Mouse (Mus musculus): ENCODE results near the gene Cited2. TPM values are rescaled to one million over a fixed set of nuclear protein-coding genes. Genes with fewer than 3 reads are reported as not detected.

The Cited2 gene
- polyA plus RNA-seq, 2 experiments = 12.7 to 18.2 TPM

- Histone ChIP-seq H3K9me3 (ENCODE audit: control insufficient read depth, low read length) (no peaks in the 10 kb centered on the region), H3K4me1 (replicated peaks; ENCODE audit: control insufficient read depth in 2 of 2, insufficient read depth in 2 of 2, low read length in 1 of 2) (no peaks in the 10 kb centered on the region), H3K27ac (no peak overlapping the region), H3K4me3 (ENCODE audit: insufficient read depth in 1 of 2, low read depth in 2 of 2, low read length in 2 of 2) (no peak overlapping the region), H3K4me2 (ENCODE audit: low read depth) (no peak overlapping the region), H3K36me3 (replicated peaks; ENCODE audit: control insufficient read depth, insufficient read depth, low read depth) (no peaks in the 10 kb centered on the region), H3K9ac (replicated peaks) (no peak overlapping the region), H3K27me3 (ENCODE audit: control insufficient read depth, insufficient read depth, low read length) (no peaks in the 10 kb centered on the region)
- TF ChIP-seq EP300 (IDR thresholded peaks at IDR 0.05; ENCODE audit: low read depth) = no peak
- no peak for TF ChIP-seq CTCF (IDR thresholded peaks at IDR 0.05; ENCODE audit: low read depth)
- WGBS (ENCODE audit: insufficient replicate concordance) = 72% methylated on average over 3 of the region's 3 CpGs
- ATAC-seq (ENCODE audit: insufficient read depth) (no peak), DNase-seq (ENCODE audit: low read depth in 3 of 3, low spot score in 3 of 3) (no peak)
Observed at GRCm38 (mm10) chr10:17695801-17696200, 27.2 kb upstream of the Cited2 start.

DNA sequence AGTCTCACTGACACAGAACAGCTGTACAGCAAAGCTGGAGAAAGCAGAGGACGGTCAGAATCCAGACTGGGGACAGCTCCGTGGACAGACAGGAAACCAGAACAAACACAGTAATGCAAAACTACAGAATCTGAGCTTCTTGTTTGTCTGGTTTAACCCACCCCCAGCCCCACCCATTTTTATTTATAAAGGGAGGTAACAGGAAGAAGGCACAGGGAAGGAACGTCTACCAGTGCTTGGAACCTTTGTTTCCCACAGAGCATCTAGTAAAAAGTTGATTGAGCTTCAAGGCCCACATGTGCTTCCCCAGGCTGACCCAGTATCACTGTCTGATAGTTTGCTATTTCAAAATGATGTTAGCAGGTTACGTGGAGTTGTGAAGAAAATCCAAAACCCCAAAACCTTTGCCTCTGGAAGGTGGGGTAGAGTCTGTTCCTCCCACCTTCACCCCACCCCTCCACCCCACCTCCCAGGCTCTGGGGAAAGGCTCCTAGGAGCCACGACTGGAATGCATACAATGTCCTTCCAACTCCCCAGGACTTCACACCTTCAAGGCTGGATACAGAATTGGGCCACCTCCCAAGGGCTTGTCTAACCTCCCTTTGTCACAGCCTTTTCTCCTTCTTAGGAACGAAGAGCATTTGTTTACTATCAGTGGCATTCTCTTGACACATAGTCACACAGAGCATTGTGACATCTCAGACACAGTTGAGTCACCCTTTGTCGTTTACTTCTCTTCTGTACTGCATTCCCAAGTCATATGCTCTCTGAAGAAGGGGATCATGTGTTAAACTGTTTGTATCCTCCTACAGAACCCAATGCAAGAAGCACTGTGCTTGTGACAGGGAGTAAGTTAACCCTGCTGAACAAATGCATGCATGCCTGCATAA, 25.4 kb upstream of the Cited2 start:
- TF ChIP-seq EP300 (IDR thresholded peaks at IDR 0.05; ENCODE audit: low read depth) (no peak), CTCF (IDR thresholded peaks at IDR 0.05; ENCODE audit: low read depth) (no peak)
- Histone ChIP-seq H3K4me1 (replicated peaks; ENCODE audit: control insufficient read depth in 2 of 2, insufficient read depth in 2 of 2, low read length in 1 of 2) (no peaks in the 10 kb centered on the region), H3K27me3 (ENCODE audit: control insufficient read depth, insufficient read depth, low read length) (no peaks in the 10 kb centered on the region), H3K36me3 (replicated peaks; ENCODE audit: control insufficient read depth, insufficient read depth, low read depth) (no peaks in the 10 kb centered on the region), H3K9me3 (ENCODE audit: control insufficient read depth, low read length) (no peaks in the 10 kb centered on the region), H3K27ac (no peak overlapping the region), H3K9ac (replicated peaks) (no peak overlapping the region), H3K4me2 (ENCODE audit: low read depth) (no peak overlapping the region), H3K4me3 (ENCODE audit: insufficient read depth in 1 of 2, low read depth in 2 of 2, low read length in 2 of 2) (no peak overlapping the region)
- WGBS (ENCODE audit: insufficient replicate concordance) = 44% methylated on average over 7 of the region's 7 CpGs
- DNase-seq (ENCODE audit: low read depth in 3 of 3, low spot score in 3 of 3) = no peak
- ATAC-seq (ENCODE audit: insufficient read depth) = no peak

DNA sequence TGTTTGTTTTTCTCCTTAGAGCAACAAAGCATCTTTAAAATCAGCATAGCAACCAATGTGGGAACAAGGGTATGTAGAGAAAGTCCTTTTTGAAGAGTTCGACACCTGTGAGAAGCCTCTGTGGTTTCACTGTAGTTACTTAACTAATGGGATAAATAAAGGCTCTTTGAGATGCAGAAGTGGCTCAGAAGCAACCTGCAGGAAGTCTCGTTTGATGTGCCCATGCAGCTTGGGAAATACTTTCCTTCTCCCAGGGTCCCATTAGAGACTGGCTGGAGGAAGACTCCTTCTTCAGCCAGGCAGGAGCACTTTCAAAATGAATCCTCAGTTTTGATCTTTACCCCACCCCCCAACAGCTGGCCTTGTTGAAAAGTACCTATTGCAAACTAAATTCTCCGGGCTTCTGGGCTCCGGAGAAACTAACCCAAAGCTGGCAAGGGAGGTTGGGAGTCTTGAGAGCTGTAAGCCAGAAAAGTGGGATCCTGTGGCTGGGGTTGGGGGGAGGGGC, 17.5 kb upstream of the Cited2 start:
- no peak overlapping the region for H3K4me3 ChIP-seq (ENCODE audit: insufficient read depth in 1 of 2, low read depth in 2 of 2, low read length in 2 of 2)
- H3K9me3 ChIP-seq (ENCODE audit: control insufficient read depth, low read length) = no peaks in the 10 kb centered on the region
- ATAC-seq (ENCODE audit: insufficient read depth) (no peak), DNase-seq (ENCODE audit: low read depth in 3 of 3, low spot score in 3 of 3) (no peak)
- no peak overlapping the region for H3K27ac ChIP-seq
- no peaks in the 10 kb centered on the region for H3K27me3 ChIP-seq (ENCODE audit: control insufficient read depth, insufficient read depth, low read length)
- WGBS (ENCODE audit: insufficient replicate concordance) = 43% methylated on average over 4 of the region's 4 CpGs
- TF ChIP-seq EP300 (IDR thresholded peaks at IDR 0.05; ENCODE audit: low read depth) = no peak
- no peak for TF ChIP-seq CTCF (IDR thresholded peaks at IDR 0.05; ENCODE audit: low read depth)
- H3K4me2 ChIP-seq (ENCODE audit: low read depth) = no peak overlapping the region
- no peaks in the 10 kb centered on the region for H3K36me3 ChIP-seq (replicated peaks; ENCODE audit: control insufficient read depth, insufficient read depth, low read depth)
- no peaks in the 10 kb centered on the region for H3K4me1 ChIP-seq (replicated peaks; ENCODE audit: control insufficient read depth in 2 of 2, insufficient read depth in 2 of 2, low read length in 1 of 2)
- no peak overlapping the region for H3K9ac ChIP-seq (replicated peaks)

DNA sequence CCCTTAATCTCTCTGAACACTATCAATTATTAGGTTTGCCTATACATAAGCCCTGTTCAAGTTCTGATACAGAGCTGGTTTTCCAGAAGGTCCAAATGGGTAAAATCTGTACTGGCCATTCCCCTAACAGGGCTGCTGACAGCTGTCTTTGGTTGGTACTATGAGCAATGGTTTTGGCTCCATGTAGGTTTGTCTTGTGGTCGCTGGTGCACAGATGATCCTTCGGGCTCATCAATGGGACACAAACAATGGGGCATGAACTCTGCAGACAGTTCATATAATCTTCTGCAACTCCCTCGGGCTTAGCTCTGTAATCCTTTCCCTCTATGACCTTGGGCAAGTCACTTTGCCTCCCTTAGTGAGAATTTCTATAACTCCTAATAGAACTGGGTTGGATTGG, 12.3 kb upstream of the Cited2 start:
- Histone ChIP-seq H3K27ac (no peak overlapping the region), H3K36me3 (replicated peaks; ENCODE audit: control insufficient read depth, insufficient read depth, low read depth) (no peaks in the 10 kb centered on the region), H3K9me3 (ENCODE audit: control insufficient read depth, low read length) (no peaks in the 10 kb centered on the region), H3K4me3 (ENCODE audit: insufficient read depth in 1 of 2, low read depth in 2 of 2, low read length in 2 of 2) (no peak overlapping the region), H3K9ac (replicated peaks) (no peak overlapping the region), H3K27me3 (ENCODE audit: control insufficient read depth, insufficient read depth, low read length) (no peaks in the 10 kb centered on the region), H3K4me1 (replicated peaks; ENCODE audit: control insufficient read depth in 2 of 2, insufficient read depth in 2 of 2, low read length in 1 of 2) (no peaks in the 10 kb centered on the region), H3K4me2 (ENCODE audit: low read depth) (no peak overlapping the region)
- no peak for DNase-seq (ENCODE audit: low read depth in 3 of 3, low spot score in 3 of 3)
- 65% methylated on average over 3 of the region's 3 CpGs for WGBS (ENCODE audit: insufficient replicate concordance)
- no peak for ATAC-seq (ENCODE audit: insufficient read depth)
- TF ChIP-seq EP300 (IDR thresholded peaks at IDR 0.05; ENCODE audit: low read depth) = no peak
- TF ChIP-seq CTCF (IDR thresholded peaks at IDR 0.05; ENCODE audit: low read depth) = no peak

GRCm38 (mm10) chr10:17719009-17719570, 3.9 kb upstream of the Cited2 start:
- no peak overlapping the region for H3K9ac ChIP-seq (replicated peaks)
- H3K27me3 ChIP-seq (ENCODE audit: control insufficient read depth, insufficient read depth, low read length) = no peaks in the 10 kb centered on the region
- no peak overlapping the region for H3K4me2 ChIP-seq (ENCODE audit: low read depth)
- H3K9me3 ChIP-seq (ENCODE audit: control insufficient read depth, low read length) = no peaks in the 10 kb centered on the region
- no peaks in the 10 kb centered on the region for H3K36me3 ChIP-seq (replicated peaks; ENCODE audit: control insufficient read depth, insufficient read depth, low read depth)
- H3K4me3 ChIP-seq (ENCODE audit: insufficient read depth in 1 of 2, low read depth in 2 of 2, low read length in 2 of 2) = no peak overlapping the region
- peaks cover 24 to 31% of the 10 kb centered on the region in 2 experiments for H3K4me1 ChIP-seq (replicated peaks; ENCODE audit: control insufficient read depth in 2 of 2, insufficient read depth in 2 of 2, low read length in 1 of 2)
- TF ChIP-seq CTCF (IDR thresholded peaks at IDR 0.05; ENCODE audit: low read depth) (no peak), EP300 (IDR thresholded peaks at IDR 0.05; ENCODE audit: low read depth) (peak; percentile 77)
- ATAC-seq (ENCODE audit: insufficient read depth) (no peak), DNase-seq (ENCODE audit: low read depth in 3 of 3, low spot score in 3 of 3) (peak; percentile 50 to 66 (median 65))
- WGBS (ENCODE audit: insufficient replicate concordance) = 13% methylated on average over 4 of the region's 4 CpGs
- H3K27ac ChIP-seq = no peak overlapping the region; the same call in 1 of the 2 replicates
